Mouse (Mus musculus) retina, postnatal 7 days (tissue): Measurements from ENCODE around the gene Dnajc7.
"Not testable (repeated sequence)": the region's sequence is repeated elsewhere in the genome, so short reads cannot be mapped to it uniquely, and the experiment has no call there.

ENCODE experiments used
- DNase-seq: peaks from one replicate; pipeline ENCODE4 v3.0.0-alpha.2; 2012; ENCODE audit warnings: low read depth, low spot score

Gene Dnajc7

GRCm38 (mm10) chr11:100619982-100620381 is at the start of gene Dnajc7:
Gene Dnajc7, minus strand, starts transcription at chr11:100620168.
- no peak for DNase-seq

- no peak for DNase-seq
Observed at GRCm38 (mm10) chr11:100659806-100660205, 39.8 kb upstream of the Dnajc7 start.

- peak; percentile 60 for DNase-seq
Observed at GRCm38 (mm10) chr11:100656458-100656857, 36.5 kb upstream of the Dnajc7 start.

- not testable (repeated sequence) for DNase-seq
Observed at GRCm38 (mm10) chr11:100655589-100655988, 35.6 kb upstream of the Dnajc7 start.

GRCm38 (mm10) chr11:100651748-100652147 is 31.8 kb upstream of the Dnajc7 start:
- DNase-seq, result no peak

- no peak for DNase-seq
Observed at GRCm38 (mm10) chr11:100651205-100651604, 31.2 kb upstream of the Dnajc7 start.

- DNase-seq, result no peak
Observed at GRCm38 (mm10) chr11:100648405-100648804, 28.4 kb upstream of the Dnajc7 start.

- DNase-seq, result no peak
Observed at GRCm38 (mm10) chr11:100646265-100646664, 26.3 kb upstream of the Dnajc7 start.

GRCm38 (mm10) chr11:100643612-100644575 is 23.9 kb upstream of the Dnajc7 start:
- no peak for DNase-seq

- no peak for DNase-seq
Observed at GRCm38 (mm10) chr11:100640159-100640906, 20.4 kb upstream of the Dnajc7 start.

- no peak for DNase-seq
Observed at GRCm38 (mm10) chr11:100634530-100634929, 14.6 kb upstream of the Dnajc7 start.

GRCm38 (mm10) chr11:100628862-100629352 is 8.9 kb upstream of the Dnajc7 start:
- DNase-seq, result no peak

- no peak for DNase-seq
Observed at GRCm38 (mm10) chr11:100628056-100628455, 8.1 kb upstream of the Dnajc7 start.

- no peak for DNase-seq
Observed at GRCm38 (mm10) chr11:100626701-100627195, 6.8 kb upstream of the Dnajc7 start.

- DNase-seq, result no peak
Observed at GRCm38 (mm10) chr11:100625754-100626700, 6.1 kb upstream of the Dnajc7 start.

GRCm38 (mm10) chr11:100623867-100624266 is 3.9 kb upstream of the Dnajc7 start:
- peak; percentile 68 for DNase-seq

GRCm38 (mm10) chr11:100622714-100623113 is 2.7 kb upstream of the Dnajc7 start:
- peak; percentile 89 for DNase-seq

- DNase-seq, result peak; percentile 90
Observed at GRCm38 (mm10) chr11:100619485-100619975, 438 bp downstream of the Dnajc7 start.

- no peak for DNase-seq
Observed at GRCm38 (mm10) chr11:100618761-100619484, 1.0 kb downstream of the Dnajc7 start, which contains the start of gene Nkiras2. Gene Nkiras2, plus strand, starts transcription at chr11:100619244.

- no peak for DNase-seq
Observed at GRCm38 (mm10) chr11:100617480-100617879, 2.5 kb downstream of the Dnajc7 start.
